Mouse (Mus musculus): Measurements from ENCODE around the gene Erg.

Erg gene

DNA sequence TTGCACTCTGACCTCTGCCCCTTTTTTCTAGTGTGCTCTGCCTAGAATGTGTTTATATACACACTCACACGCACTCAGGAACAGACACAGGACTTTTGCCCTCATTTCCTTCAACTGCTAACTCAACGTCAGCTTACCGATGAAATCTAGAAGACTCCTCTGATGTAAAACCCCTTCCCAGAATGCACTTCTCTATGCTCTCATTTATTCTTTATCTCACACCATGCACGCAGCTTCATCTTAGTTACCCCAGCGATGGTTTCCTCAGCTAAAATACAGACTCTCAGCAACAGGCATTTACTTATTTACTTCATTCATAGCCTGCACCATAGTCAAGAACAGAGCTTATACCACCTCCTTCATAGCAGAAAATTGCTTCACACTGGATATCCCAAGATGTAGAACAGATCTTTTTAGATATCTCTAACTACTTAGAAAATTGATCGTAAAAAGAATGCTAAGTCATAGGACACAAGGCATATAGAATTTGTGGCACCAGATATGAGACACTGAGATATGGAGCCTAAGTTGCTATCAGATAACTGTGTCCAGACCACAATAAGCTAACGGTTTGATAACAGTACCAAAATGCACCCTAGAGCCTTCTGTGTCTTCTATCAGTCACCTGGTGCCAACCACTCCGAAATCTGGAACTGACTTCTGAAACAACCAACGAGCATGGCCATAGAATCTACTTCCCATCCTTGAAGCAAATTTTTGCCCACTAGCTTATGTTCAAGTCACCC, 98.6 kb downstream of the Erg start:
- DNase-seq (ENCODE audit: extremely low read depth, insufficient read length, low spot score), result no peak

DNA sequence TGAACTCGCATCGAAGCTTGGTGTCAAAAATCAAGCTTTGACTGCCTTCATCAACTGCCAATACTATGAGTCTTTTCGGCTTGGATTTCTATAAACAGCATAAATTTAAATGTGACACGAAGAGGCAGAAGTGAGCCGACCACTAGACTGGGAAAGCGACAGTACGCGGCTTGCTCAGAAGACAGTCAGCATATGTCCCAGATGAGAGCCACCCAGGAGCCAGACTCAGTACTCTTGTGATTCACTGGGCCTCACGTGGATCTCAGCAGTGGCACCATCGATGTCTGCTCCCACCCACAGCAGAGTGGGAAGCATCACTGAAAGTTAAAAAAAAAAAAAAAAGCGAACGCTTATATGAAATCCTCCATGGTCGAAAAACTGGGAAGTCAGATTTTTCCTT, 105.2 kb downstream of the Erg start:
- no peak for DNase-seq (ENCODE audit: extremely low read depth, insufficient read length, low spot score)

DNA sequence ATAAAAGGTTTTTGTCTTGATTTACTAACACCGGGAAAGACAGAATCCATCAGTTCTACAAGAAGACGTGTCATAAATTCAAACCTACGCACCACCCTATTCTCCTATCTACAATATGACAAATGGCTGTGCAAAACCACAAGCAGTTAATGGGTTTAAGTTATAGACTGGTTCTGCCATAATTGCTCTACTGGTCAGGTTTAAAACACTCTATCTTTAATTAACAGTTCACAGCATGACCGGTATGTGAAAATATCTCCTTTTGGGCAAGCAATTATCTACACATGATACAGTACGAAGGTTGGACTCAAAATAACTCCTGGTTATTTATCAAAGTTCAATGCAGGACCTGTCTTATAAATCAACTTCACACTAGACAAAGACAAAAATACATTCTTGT, 107.8 kb downstream of the Erg start:
- no peak for DNase-seq (ENCODE audit: extremely low read depth, insufficient read length, low spot score)

DNA sequence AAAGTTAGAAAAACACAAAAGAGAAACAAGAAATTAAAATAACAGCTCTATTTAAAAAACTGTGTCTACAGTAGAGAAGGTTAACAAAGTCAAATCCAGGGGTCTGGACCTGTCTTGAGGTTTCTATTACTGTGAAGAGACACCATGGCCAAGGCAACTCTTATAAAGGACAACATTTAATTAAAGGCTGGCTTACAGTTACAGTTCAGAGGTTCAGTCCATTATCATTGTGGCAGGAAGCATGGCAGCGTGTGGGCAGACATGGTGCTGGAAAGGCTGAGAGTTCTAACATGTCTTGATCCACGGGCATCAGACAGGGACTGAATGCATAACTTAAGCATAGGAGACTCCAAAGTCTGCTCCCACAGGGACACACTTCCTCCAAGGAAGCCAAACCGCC, 111.4 kb downstream of the Erg start:
- DNase-seq (ENCODE audit: extremely low read depth, insufficient read length, low spot score), result no peak

DNA sequence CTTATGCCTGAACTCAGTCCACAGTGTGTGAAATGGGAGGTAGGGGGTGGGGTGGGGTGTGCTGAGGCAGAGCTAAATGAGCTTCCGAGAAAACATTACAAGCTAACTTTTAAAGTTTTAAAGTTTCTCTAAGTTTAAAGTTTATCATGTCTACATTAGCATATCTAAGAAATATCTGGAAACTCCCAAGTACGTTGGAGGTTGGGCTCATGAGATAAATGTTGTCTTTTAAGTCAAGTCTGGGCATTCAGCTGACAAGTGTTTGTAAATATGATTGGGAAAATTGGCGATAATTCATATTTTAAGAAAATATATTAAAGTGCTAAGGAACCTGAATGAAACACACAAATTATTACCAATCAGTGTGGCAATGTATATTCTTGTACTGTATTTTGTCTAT, 112.4 kb downstream of the Erg start:
- DNase-seq (ENCODE audit: extremely low read depth, insufficient read length, low spot score), result no peak

- no peak for DNase-seq (ENCODE audit: extremely low read depth, insufficient read length, low spot score)
Measured at GRCm38 (mm10) chr16:95472771-95473170, 113.6 kb downstream of the Erg start.

GRCm38 (mm10) chr16:95469262-95470139, 116.9 kb downstream of the Erg start:
- no peak for DNase-seq (ENCODE audit: extremely low read depth, insufficient read length, low spot score)

DNA sequence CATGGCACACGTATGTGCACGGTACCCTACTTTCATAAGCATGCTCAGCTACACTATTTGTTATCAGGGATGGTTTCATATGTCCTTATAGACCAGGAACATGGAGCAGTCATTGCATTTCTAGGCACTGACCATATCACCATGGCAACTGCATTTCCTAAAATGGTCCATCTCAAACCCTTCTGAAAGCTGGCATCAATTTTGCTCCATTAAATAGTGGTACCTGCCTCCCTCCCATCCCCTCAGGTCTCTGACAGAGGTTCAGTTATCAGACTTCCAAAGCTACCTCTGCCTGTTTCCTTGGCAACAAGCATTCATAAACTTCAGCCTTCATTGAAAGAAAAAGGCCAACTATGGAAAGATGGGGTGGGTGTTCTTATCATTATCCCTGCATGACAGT, 118.5 kb downstream of the Erg start:
- no peak for DNase-seq (ENCODE audit: extremely low read depth, insufficient read length, low spot score)

DNA sequence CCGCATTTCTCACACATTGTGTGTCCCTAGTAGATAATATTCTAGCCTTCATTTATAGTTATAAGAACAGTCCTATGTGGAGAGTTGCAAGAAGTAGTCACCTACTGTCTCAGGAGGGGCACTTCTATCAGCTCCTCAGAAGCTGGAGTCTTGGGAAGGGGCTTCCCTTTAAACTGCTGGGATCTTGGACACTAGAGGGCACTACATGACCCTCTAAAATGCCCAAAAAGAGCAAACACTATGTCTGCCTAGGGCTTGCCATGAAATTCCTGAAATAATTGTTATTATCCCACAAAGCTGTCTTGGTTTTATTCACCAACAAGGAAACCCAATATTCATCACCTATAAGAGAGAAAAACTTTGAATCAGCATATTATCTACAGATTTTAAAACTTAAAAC, 119.8 kb downstream of the Erg start:
- DNase-seq (ENCODE audit: extremely low read depth, insufficient read length, low spot score), result no peak

DNA sequence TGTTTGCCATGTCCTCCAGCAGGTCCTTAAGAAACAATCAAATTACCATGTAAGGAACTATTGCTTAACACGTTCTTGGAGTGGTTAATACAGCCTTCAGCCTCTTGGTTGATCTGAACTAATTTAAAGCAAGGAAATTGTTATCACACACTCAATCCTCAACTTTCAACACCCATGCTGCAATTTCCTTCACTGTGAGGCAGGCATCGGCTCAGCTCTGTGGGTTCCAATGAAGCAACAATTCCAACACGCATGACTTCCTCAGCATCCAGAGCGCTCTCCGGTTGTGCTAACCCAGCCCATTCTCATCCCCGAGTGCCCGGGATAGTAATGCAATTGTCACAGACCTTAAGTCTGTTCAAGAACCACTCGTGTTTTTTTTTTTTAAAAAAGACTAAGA, 121.8 kb downstream of the Erg start:
- no peak for DNase-seq (ENCODE audit: extremely low read depth, insufficient read length, low spot score)

GRCm38 (mm10) chr16:95463796-95464195, 122.6 kb downstream of the Erg start:
- no peak for DNase-seq (ENCODE audit: extremely low read depth, insufficient read length, low spot score)

DNA sequence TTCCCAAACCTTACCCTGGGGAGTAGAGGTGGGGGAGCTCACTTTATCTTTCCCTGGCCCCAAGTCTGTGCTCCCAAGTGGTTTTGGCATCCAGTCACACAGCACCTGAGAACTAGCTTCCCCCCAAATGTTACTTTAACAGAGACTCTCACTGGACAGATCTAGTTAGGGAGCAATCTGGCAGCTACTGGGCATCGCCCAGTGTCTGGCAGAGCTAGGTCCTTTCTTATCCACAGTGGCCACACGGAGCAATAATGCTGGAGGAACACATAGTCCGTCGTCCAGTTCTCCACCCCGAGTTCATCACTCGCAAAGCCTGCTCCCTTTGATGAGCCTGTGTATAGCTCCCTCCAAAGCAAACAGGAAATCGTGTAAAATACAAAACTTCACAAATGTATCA, 124.5 kb downstream of the Erg start:
- no peak for DNase-seq (ENCODE audit: extremely low read depth, insufficient read length, low spot score)

- no peak for DNase-seq (ENCODE audit: extremely low read depth, insufficient read length, low spot score)
Measured at GRCm38 (mm10) chr16:95460336-95460735, 126.1 kb downstream of the Erg start.

GRCm38 (mm10) chr16:95459325-95459691, 127.1 kb downstream of the Erg start:
- DNase-seq (ENCODE audit: extremely low read depth, insufficient read length, low spot score), result no peak

- DNase-seq (ENCODE audit: extremely low read depth, insufficient read length, low spot score), result no peak
Measured at GRCm38 (mm10) chr16:95458590-95459324, 127.6 kb downstream of the Erg start.

DNA sequence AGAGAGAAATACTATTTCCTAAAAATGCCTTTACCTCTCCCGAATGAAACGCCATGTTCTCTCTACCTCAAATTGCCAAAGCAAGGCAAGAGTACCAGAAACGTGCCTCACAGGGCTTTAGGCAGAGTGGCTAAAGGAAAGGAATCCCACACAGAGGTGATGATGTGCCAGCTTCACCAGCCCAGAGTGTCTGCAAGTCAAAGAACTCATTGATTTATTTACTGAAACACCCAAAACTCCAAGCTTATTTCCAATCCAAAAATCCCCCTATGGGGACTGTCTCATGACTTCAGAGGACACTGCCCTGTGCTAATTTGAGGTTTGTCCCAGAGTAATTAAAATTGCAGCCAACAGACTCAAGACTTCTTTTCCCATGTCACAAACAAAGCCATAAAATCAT, 129.4 kb downstream of the Erg start:
- no peak for DNase-seq (ENCODE audit: extremely low read depth, insufficient read length, low spot score)

DNA sequence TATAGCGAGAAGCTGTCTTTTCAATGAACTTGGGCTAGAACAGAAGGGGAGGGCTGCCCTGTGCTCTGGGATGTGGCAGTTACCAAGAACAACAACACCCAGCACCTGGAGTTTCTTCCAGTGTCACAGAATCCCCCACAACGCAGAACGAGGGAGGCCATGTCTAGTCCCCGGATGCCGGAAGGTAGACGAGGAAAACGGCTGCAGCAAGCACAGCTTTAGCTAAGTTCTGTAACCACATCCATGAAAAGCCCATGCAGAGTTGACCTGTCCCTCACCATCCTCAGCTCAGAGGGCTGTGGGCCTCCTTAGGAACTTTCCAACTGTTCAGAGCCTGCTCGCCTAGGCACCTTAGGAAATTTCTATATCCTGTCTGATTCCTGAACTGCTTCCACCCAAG, 130.5 kb downstream of the Erg start:
- DNase-seq (ENCODE audit: extremely low read depth, insufficient read length, low spot score), result no peak

DNA sequence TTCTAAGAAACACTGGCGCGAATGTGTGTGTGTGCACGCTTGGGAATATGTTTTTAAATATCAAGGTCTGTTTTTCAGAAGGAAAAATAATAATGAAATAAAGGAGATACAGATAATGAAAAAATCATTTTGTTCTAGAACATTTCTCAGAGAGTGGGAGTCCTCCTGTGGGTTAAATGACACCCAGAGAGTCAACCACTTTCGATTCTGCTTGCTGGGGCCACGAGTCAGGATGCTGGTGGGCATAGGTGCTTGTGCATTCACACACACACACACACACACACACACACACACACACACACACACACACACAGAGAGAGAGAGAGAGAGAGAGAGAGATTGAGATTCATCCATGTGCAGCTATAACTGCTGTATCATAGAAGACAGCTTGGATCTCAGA, 130.9 kb downstream of the Erg start:
- no peak for DNase-seq (ENCODE audit: extremely low read depth, insufficient read length, low spot score)

DNA sequence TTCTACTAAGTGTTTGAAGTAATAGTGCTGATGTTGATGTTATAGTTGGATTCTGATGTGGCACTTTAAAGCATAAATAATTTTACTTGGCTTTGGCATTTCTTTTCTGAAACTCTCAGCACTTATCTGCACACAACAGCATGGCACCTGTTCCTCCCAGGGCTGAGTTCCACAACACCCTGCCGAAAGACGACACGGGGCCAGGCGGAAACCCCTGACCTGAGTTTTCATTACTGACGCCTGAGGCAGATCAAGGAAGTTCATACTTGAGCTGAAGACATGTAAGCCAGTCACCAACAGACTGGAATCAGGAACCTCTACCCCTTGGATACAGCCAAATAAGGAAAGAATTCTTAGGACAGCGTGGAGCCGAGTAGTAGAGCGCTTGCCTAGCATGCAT, 134.0 kb downstream of the Erg start:
- DNase-seq (ENCODE audit: extremely low read depth, insufficient read length, low spot score), result no peak

- no peak for DNase-seq (ENCODE audit: extremely low read depth, insufficient read length, low spot score)
Measured at GRCm38 (mm10) chr16:95449361-95449725, 137.1 kb downstream of the Erg start.

DNA sequence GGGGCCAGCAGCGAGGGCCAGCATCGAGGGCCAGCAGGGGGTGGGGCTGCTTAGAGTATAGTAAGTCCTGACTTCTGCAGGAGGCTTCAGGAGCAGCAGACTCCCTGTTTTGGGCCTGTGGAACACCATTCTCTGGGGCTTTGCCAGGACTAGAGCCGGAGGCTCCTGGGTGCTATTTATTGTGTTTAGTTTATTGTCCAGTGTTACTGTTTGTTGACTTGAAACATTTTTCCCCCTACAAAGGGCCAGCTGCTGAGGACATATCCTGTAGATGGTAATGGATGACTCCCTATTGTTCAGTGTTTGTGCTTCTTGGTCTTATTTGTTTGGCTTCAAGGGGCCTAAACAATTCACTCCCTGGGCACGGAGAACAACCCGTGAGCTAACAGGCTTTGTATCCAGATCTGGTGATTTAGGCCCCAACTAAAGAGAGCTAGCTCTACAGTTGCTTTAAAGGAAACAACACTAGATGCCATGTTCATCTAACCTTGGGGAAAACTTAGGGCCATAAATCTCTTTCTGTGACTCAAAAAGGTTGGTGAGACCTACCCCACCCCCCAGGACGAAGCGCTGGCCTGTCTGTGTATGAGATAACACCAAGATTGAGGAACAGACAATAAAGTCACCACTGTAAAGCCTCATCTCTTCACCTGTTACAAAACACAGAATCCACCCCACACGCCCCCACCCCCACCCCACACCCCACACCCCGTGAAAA, 137.6 kb downstream of the Erg start:
- no peak for DNase-seq (ENCODE audit: extremely low read depth, insufficient read length, low spot score)
